Mouse (Mus musculus) megakaryocyte, embryonic 14.5 days (primary cell): ENCODE measurements around the gene Fam129a.

ENCODE experiments used
- FLI1 ChIP-seq: IDR thresholded peaks from 2 replicates; pipeline ENCODE4 v1.6.1; 2012; ENCODE audit warnings: low read length, inconsistent platforms, mixed read lengths
- GATA1 ChIP-seq: IDR thresholded peaks from 3 replicates; pipeline ENCODE4 v1.6.1; 2012; ENCODE audit warnings: mixed read lengths, low read length, inconsistent platforms, borderline replicate concordance

GRCm38 (mm10) chr1:151667351-151668074, 96.5 kb downstream of the Fam129a start:
- TF ChIP-seq GATA1 (no peak), FLI1 (no peak)
